Mouse (Mus musculus) liver, embryonic 14.5 days (tissue): ENCODE measurements around the gene Litaf. TPM values are rescaled to one million over a fixed set of nuclear protein-coding genes. Genes with fewer than 3 reads are reported as not detected.
A peak's percentile ranks its signal among the peaks of the same experiment; 100 is the strongest.

Experiments
- ATAC-seq: fragments of 200-750 bp; cut with Nextera tagmentation; 2 replicates; pipeline ENCODE4 v1.8.0; 2017; ENCODE audit warnings: moderate number of reproducible peaks, mild to moderate bottlenecking, moderate library complexity; ENCODE audit not compliant: insufficient read depth
- DNase-seq, 3 experiments: peaks; one replicate each; pipeline ENCODE4 v3.0.0-alpha.2; 2012 to 2013; ENCODE audit warnings: low read depth in 3 of 3, low spot score in 3 of 3
- H3K27ac ChIP-seq: fragments of 300-500 bp; sonication (generic); 2 replicates; pipeline ENCODE4 v1.5.1; 2014; ENCODE audit warnings: moderate library complexity, mild to moderate bottlenecking, control low read depth, inconsistent platforms
- H3K27me3 ChIP-seq: fragments of 300-500 bp; sonication (generic); 2 replicates; pipeline ENCODE4 v1.6.1; 2014; ENCODE audit warnings: mild to moderate bottlenecking, low read length, moderate library complexity; ENCODE audit not compliant: control insufficient read depth, insufficient read depth
- H3K36me3 ChIP-seq: fragments of 300-500 bp; sonication (generic); replicated peaks from 2 replicates; pipeline ENCODE4 v1.6.1; 2014; ENCODE audit warnings: low read depth; ENCODE audit not compliant: control insufficient read depth, insufficient read depth
- H3K4me1 ChIP-seq, 2 experiments: fragments of 200-500 bp in 1 of 2; fragments of 300-500 bp in 1 of 2; sonication (generic) in 1 of 2; replicated peaks; 2 replicates each; pipeline ENCODE4 v1.6.1; 2012 to 2014; ENCODE audit warnings: antibody characterized with exemption in 1 of 2, inconsistent platforms in 1 of 2, low read length in 1 of 2; ENCODE audit not compliant: control insufficient read depth in 2 of 2, insufficient read depth in 2 of 2
- H3K4me2 ChIP-seq: fragments of 300-500 bp; sonication (generic); 2 replicates; pipeline ENCODE4 v1.6.1; 2014; ENCODE audit warnings: low read depth, mild to moderate bottlenecking, control low read depth, moderate library complexity
- H3K4me3 ChIP-seq, 2 experiments: fragments of 200-500 bp in 1 of 2; fragments of 300-500 bp in 1 of 2; sonication (generic) in 1 of 2; 2 replicates each; pipeline ENCODE4 v1.5.1; 2012 to 2014; ENCODE audit warnings: low read depth in 2 of 2, low read length in 2 of 2, mild to moderate bottlenecking in 2 of 2, control low read depth in 1 of 2, inconsistent platforms in 1 of 2, moderate library complexity in 1 of 2; ENCODE audit not compliant: insufficient read depth in 1 of 2
- H3K9ac ChIP-seq: fragments of 300-500 bp; sonication (generic); replicated peaks from 2 replicates; pipeline ENCODE4 v1.6.1; 2014; ENCODE audit warnings: mild to moderate bottlenecking, control low read depth, moderate library complexity
- H3K9me3 ChIP-seq: fragments of 300-500 bp; sonication (generic); 2 replicates; pipeline ENCODE4 v1.6.1; 2016; ENCODE audit warnings: low read length, mixed read lengths; ENCODE audit not compliant: control insufficient read depth
- CTCF ChIP-seq: IDR thresholded peaks from 2 replicates; pipeline ENCODE4 v1.5.1; 2016; ENCODE audit warnings: antibody characterized with exemption, low read depth, control low read depth
- EP300 ChIP-seq: IDR thresholded peaks from 2 replicates; pipeline ENCODE4 v1.6.1; 2016; ENCODE audit warnings: antibody characterized with exemption, low read depth
- WGBS: fragments of 180-500 bp; shearing (Covaris S2); extraction: QIAGEN DNeasy Blood & Tissue Kit; methylation state at CpG from one replicate; pipeline ENCODE4 v1.1.7; 2014; ENCODE audit not compliant: insufficient replicate concordance; 5-methylcytosine and 5-hydroxymethylcytosine counted together
- polyA plus RNA-seq, 2 experiments: library from polyadenylated mRNA; depleted of rRNA in 1 of 2; stranded (reverse) in 1 of 2; unstranded in 1 of 2; fragments of >200 nt; fragmentation: Nextera tagmentation in 1 of 2; extraction: Ambion mirVana in 1 of 2; gene quantifications; 2 replicates each; pipeline versions ENCODE4 v1.2.1 to v1.2.3; 2012 to 2014

Gene Litaf
- polyA plus RNA-seq, 2 experiments: 12.1 to 27.3 TPM

GRCm38 (mm10) chr16:10939932-10940331 is 126.0 kb downstream of the Litaf start:
- no peak for ATAC-seq
- H3K27me3 ChIP-seq: no peaks in the 10 kb centered on the region
- no peaks in the 10 kb centered on the region for H3K4me1 ChIP-seq
- no peak overlapping the region for H3K4me2 ChIP-seq
- TF ChIP-seq CTCF (no peak), EP300 (no peak)
- H3K4me3 ChIP-seq: no peak overlapping the region
- H3K9me3 ChIP-seq: no peaks in the 10 kb centered on the region
- no peak for DNase-seq
- no peak overlapping the region for H3K27ac ChIP-seq
- WGBS: 73% methylated on average over 4 of the region's 4 CpGs
- H3K9ac ChIP-seq: no peak overlapping the region
- H3K36me3 ChIP-seq: no peaks in the 10 kb centered on the region

- no peak overlapping the region for H3K9ac ChIP-seq
- no peaks in the 10 kb centered on the region for H3K27me3 ChIP-seq
- no peak overlapping the region for H3K27ac ChIP-seq
- H3K4me1 ChIP-seq: no peaks in the 10 kb centered on the region
- no peak for TF ChIP-seq CTCF
- no peak for TF ChIP-seq EP300
- H3K4me2 ChIP-seq: no peak overlapping the region
- no peak overlapping the region for H3K4me3 ChIP-seq
- ATAC-seq (no peak), DNase-seq (no peak)
- no peaks in the 10 kb centered on the region for H3K9me3 ChIP-seq
- H3K36me3 ChIP-seq: no peaks in the 10 kb centered on the region
- WGBS: 55% methylated on average over 11 of the region's 11 CpGs
These were observed 128.5 kb downstream of the Litaf start for GRCm38 (mm10) chr16:10937497-10937896.

DNA sequence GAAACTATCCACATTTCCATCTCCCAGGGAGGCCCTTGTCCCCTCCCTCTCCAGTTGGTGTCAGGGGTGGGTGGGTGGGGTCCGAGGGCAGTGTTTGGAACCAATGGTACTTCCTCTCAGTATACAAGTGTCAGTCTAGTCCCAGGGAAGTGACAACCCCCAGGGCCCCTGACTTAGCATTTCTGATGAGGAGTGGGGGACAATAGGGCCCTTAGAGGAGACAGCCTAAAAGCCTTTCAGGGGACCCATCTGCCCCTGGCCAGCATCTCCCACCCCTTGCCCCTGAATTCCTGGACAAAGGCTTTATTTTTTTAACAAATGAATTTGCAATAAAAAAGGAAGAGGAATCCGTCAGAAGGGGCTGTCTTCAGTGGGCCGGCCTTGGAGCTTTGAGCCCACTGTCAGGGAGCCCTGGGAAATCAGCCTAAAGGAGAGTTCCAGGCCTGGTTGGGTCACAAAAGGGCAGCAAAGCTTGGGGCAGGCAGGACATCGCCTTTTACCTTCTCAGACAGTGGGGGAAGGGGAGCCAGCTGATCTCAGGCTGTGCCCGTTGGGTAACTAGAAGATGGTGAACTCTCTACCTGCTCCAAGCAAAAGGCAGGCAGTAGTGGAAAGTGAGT is 129.1 kb downstream of the Litaf start:
- Histone ChIP-seq H3K4me2 (no peak overlapping the region), H3K9me3 (no peaks in the 10 kb centered on the region), H3K9ac (no peak overlapping the region), H3K4me1 (no peaks in the 10 kb centered on the region), H3K36me3 (no peaks in the 10 kb centered on the region), H3K27ac (no peak overlapping the region), H3K4me3 (no peak overlapping the region), H3K27me3 (no peaks in the 10 kb centered on the region)
- WGBS: 41% methylated on average over 5 of the region's 5 CpGs
- TF ChIP-seq EP300: no peak
- TF ChIP-seq CTCF: no peak
- no peak for ATAC-seq
- DNase-seq: no peak

DNA sequence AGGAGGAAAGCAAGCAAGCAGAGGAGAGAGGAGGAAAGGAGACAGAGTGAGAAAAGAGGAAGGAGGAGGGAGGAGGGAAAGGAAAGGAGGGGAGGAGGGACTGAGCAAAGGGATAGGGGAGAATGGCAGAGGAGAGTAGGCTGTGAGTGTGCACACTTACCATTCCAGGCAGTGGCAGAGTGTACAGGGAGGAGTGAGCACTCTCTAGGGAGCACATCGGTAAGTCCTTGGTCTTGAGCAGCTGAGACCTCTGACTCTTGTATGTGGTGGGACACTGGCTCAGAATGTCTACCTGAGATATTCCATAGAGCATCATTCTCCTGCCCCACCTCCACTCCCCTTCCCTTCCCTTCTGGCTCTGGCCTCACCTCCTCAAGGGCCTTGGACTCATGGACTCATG is 131.9 kb downstream of the Litaf start:
- H3K4me3 ChIP-seq: no peak overlapping the region
- H3K27ac ChIP-seq: no peak overlapping the region
- TF ChIP-seq EP300 (no peak), CTCF (0 out of 2 replicates have a peak, but pooled peaks have one; percentile 8)
- no peak for ATAC-seq
- H3K9me3 ChIP-seq: no peaks in the 10 kb centered on the region
- no peaks in the 10 kb centered on the region for H3K36me3 ChIP-seq
- no peak for DNase-seq
- H3K27me3 ChIP-seq: no peaks in the 10 kb centered on the region
- H3K4me1 ChIP-seq: no peaks in the 10 kb centered on the region
- 53% methylated on average over 1 of the region's 1 CpGs for WGBS
- no peak overlapping the region for H3K4me2 ChIP-seq
- H3K9ac ChIP-seq: no peak overlapping the region

- Histone ChIP-seq H3K36me3 (no peaks in the 10 kb centered on the region), H3K27me3 (no peaks in the 10 kb centered on the region), H3K9ac (no peak overlapping the region), H3K4me2 (no peak overlapping the region), H3K4me3 (no peak overlapping the region), H3K4me1 (no peaks in the 10 kb centered on the region), H3K27ac (no peak overlapping the region), H3K9me3 (no peaks in the 10 kb centered on the region)
- DNase-seq (no peak), ATAC-seq (no peak)
- TF ChIP-seq EP300 (no peak), CTCF (no peak)
- 60% methylated on average over 3 of the region's 3 CpGs for WGBS
These were observed 132.6 kb downstream of the Litaf start for GRCm38 (mm10) chr16:10933372-10933771.
